Mouse (Mus musculus): ENCODE results near the gene Elavl2. TPM values are rescaled to one million over a fixed set of nuclear protein-coding genes. Genes with fewer than 3 reads are reported as not detected.

Elavl2 gene
- polyA plus RNA-seq (2016; fragmentation: Nextera tagmentation; extraction: Ambion mirVana): 29.5 and 32.5 TPM in 2 replicates

- no peaks in the 10 kb centered on the region for H3K9me3 ChIP-seq
- H3K27ac ChIP-seq: peak within 1 kb of the TSS; percentile 80
- H3K27me3 ChIP-seq (ENCODE audit: poor library complexity, severe bottlenecking): peaks cover 41% of the 10 kb centered on the region
- peak; percentile 15 for DNase-seq (ENCODE audit: extremely low spot score, low spot score)
- H3K4me3 ChIP-seq: peak within 1 kb of the TSS; percentile 56
- 1% methylated on average over 28 of the region's 28 CpGs for WGBS
- peaks cover 18% of the 10 kb centered on the region for H3K4me1 ChIP-seq
- H3K36me3 ChIP-seq (replicated peaks): no peaks in the 10 kb centered on the region
These were observed at the start of gene Elavl2 for GRCm38 (mm10) chr4:91400423-91400822. Gene Elavl2, minus strand, starts transcription at chr4:91400785.

DNA sequence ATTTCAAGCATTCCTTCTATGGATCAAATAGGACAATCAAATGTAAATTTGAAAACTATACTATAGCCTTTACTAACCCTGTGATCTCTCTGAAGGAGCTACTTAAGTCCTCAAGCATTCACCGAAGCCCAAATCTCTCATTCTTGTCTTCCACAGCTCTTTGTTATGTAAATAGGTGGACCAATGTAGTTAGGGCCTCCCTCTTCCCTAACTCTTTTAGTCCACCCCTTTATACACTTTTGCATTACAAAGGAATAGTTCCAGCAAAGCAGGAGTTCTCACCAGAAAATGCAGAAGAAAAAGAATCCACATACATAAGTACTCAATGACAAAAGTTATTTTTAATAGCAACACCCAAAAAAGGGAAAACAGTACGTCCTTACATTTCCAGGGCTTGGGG lies 47.3 kb upstream of the Elavl2 start:
- H3K36me3 ChIP-seq (replicated peaks): no peaks in the 10 kb centered on the region
- H3K4me1 ChIP-seq: peaks cover 6% of the 10 kb centered on the region; the same call in 1 of the 2 replicates
- H3K4me3 ChIP-seq: no peak overlapping the region
- WGBS: 31% methylated on average over 2 of the region's 2 CpGs
- no peaks in the 10 kb centered on the region for H3K27me3 ChIP-seq (ENCODE audit: poor library complexity, severe bottlenecking)
- no peak overlapping the region for H3K27ac ChIP-seq
- 0 out of 2 replicates have a peak, but pooled peaks cover 2% of the 10 kb centered on the region for H3K9me3 ChIP-seq
- no peak for DNase-seq (ENCODE audit: extremely low spot score, low spot score)

DNA sequence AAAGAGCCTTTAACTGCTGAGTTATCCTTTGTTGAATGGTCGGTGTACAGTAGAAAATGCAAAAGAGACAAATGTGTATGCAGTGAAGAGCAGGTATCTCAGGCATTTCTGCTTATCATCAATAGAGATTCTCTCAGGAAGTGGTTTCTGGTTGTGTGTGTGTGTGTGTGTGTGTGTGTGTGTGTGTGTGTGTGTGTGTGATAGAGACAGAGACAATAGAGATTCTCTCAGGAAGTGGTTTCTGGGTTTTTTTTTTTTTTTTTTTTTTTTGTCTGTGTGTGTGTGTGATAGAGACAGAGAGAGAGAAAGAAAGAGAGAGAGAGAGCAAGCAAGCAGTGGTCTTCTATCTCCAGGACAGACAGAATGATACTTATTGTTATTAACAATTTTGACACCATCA lies 15.0 kb upstream of the Elavl2 start:
- H3K4me3 ChIP-seq: no peak overlapping the region
- no peaks in the 10 kb centered on the region for H3K27me3 ChIP-seq (ENCODE audit: poor library complexity, severe bottlenecking)
- no peak for DNase-seq (ENCODE audit: extremely low spot score, low spot score)
- 93% methylated on average over 1 of the region's 1 CpGs for WGBS
- H3K9me3 ChIP-seq: no peaks in the 10 kb centered on the region
- H3K4me1 ChIP-seq: no peaks in the 10 kb centered on the region
- H3K36me3 ChIP-seq (replicated peaks): no peaks in the 10 kb centered on the region
- no peak overlapping the region for H3K27ac ChIP-seq

- Histone ChIP-seq H3K27ac (no peak overlapping the region), H3K27me3 (ENCODE audit: poor library complexity, severe bottlenecking) (peaks cover 25% of the 10 kb centered on the region), H3K9me3 (no peaks in the 10 kb centered on the region), H3K36me3 (replicated peaks) (no peaks in the 10 kb centered on the region), H3K4me3 (no peak overlapping the region), H3K4me1 (peaks cover 5% of the 10 kb centered on the region)
- WGBS: 80% methylated on average over 3 of the region's 3 CpGs
- no peak for DNase-seq (ENCODE audit: extremely low spot score, low spot score)
These were observed 4.5 kb upstream of the Elavl2 start for GRCm38 (mm10) chr4:91405047-91405446.

- DNase-seq (ENCODE audit: extremely low spot score, low spot score): peak; percentile 64
- under 1% methylated on average over 17 of the region's 17 CpGs for WGBS
- H3K27ac ChIP-seq: peak overlapping the region; percentile 80
- H3K4me1 ChIP-seq: peaks cover 18% of the 10 kb centered on the region
- H3K27me3 ChIP-seq (ENCODE audit: poor library complexity, severe bottlenecking): peaks cover 41% of the 10 kb centered on the region
- peak overlapping the region; percentile 56 for H3K4me3 ChIP-seq
- H3K9me3 ChIP-seq: no peaks in the 10 kb centered on the region
- no peaks in the 10 kb centered on the region for H3K36me3 ChIP-seq (replicated peaks)
These were observed 932 bp downstream of the Elavl2 start for GRCm38 (mm10) chr4:91399510-91400196.

- DNase-seq (ENCODE audit: extremely low spot score, low spot score): no peak
- Histone ChIP-seq H3K27ac (no peak overlapping the region), H3K27me3 (ENCODE audit: poor library complexity, severe bottlenecking) (no peaks in the 10 kb centered on the region), H3K9me3 (no peaks in the 10 kb centered on the region), H3K4me3 (no peak overlapping the region), H3K36me3 (replicated peaks) (no peaks in the 10 kb centered on the region), H3K4me1 (no peaks in the 10 kb centered on the region)
- 83% methylated on average over 5 of the region's 5 CpGs for WGBS
These were observed 8.5 kb downstream of the Elavl2 start for GRCm38 (mm10) chr4:91391987-91392598.

GRCm38 (mm10) chr4:91387701-91388100 lies 12.9 kb downstream of the Elavl2 start:
- H3K27me3 ChIP-seq (ENCODE audit: poor library complexity, severe bottlenecking): no peaks in the 10 kb centered on the region
- no peak overlapping the region for H3K4me3 ChIP-seq
- no peaks in the 10 kb centered on the region for H3K9me3 ChIP-seq
- no peaks in the 10 kb centered on the region for H3K4me1 ChIP-seq
- no peaks in the 10 kb centered on the region for H3K36me3 ChIP-seq (replicated peaks)
- WGBS: 93% methylated on average over 3 of the region's 3 CpGs
- no peak for DNase-seq (ENCODE audit: extremely low spot score, low spot score)
- H3K27ac ChIP-seq: no peak overlapping the region

GRCm38 (mm10) chr4:91381201-91381627 lies 19.4 kb downstream of the Elavl2 start:
- 0 out of 2 replicates have a peak overlapping the region, but pooled peaks have one; percentile 40 for H3K27ac ChIP-seq
- DNase-seq (ENCODE audit: extremely low spot score, low spot score): peak; percentile 16
- H3K9me3 ChIP-seq: no peaks in the 10 kb centered on the region

DNA sequence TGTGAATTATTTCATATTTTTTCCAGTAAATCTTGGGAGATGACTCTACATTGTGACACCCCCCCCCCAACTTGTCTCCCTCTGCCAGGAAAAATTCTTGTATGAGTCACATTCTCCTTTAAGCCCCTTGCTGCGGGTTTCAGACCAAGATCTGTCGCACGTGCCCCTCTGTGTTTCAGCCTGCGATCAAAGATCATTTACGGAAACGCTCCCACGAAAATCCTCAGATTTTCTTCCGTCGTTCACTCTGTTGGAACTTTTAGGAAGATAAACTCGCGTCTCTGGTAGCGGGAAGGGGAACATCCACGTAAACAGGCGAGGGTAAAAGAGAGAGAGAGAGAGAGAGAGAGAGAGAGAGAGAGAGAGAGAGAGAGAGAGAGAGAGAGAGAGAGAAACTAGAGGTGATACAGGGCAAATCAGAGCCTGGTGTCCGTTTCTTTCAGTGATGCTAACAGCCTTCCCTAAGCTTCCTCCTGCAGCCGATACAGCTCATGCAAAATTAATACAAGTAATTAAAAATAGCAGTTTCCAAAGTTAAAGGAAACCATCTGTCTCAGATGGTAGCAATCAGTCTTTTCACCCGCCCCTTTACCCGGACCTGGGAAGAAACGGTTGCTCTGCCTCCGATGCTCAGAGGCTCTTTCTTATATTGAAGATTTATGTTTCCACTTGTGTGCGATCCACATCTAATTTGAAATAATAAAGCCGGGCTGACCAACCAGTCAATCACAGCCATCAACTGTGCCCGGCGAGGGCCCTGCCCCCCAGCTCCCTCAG lies 20.1 kb downstream of the Elavl2 start:
- Histone ChIP-seq H3K4me1 (peaks cover 26% of the 10 kb centered on the region), H3K27me3 (ENCODE audit: poor library complexity, severe bottlenecking) (peaks cover 37% of the 10 kb centered on the region), H3K36me3 (replicated peaks) (no peaks in the 10 kb centered on the region), H3K27ac (0 out of 2 replicates have a peak overlapping the region, but pooled peaks have one; percentile 40), H3K9me3 (no peaks in the 10 kb centered on the region), H3K4me3 (peak overlapping the region; percentile 46)
- DNase-seq (ENCODE audit: extremely low spot score, low spot score): no peak
- WGBS: under 1% methylated on average over 24 of the region's 24 CpGs

More at GRCm38 (mm10) chr4:91381201-91381627, 19.4 kb downstream of the Elavl2 start:
- Histone ChIP-seq H3K27me3 (ENCODE audit: poor library complexity, severe bottlenecking) (peaks cover 37% of the 10 kb centered on the region), H3K4me3 (peak overlapping the region; percentile 46), H3K4me1 (peaks cover 26% of the 10 kb centered on the region), H3K36me3 (replicated peaks) (no peaks in the 10 kb centered on the region)
- WGBS: under 1% methylated on average over 13 of the region's 13 CpGs

- peak; percentile 19 for DNase-seq (ENCODE audit: extremely low spot score, low spot score)
- Histone ChIP-seq H3K9me3 (no peaks in the 10 kb centered on the region), H3K27me3 (ENCODE audit: poor library complexity, severe bottlenecking) (peaks cover 39% of the 10 kb centered on the region), H3K4me1 (peaks cover 32% of the 10 kb centered on the region), H3K27ac (no peak overlapping the region), H3K4me3 (peak overlapping the region; percentile 46; the same call in 1 of the 2 replicates), H3K36me3 (replicated peaks) (no peaks in the 10 kb centered on the region)
- under 1% methylated on average over 9 of the region's 9 CpGs for WGBS
These were observed 21.0 kb downstream of the Elavl2 start for GRCm38 (mm10) chr4:91379559-91379958.

GRCm38 (mm10) chr4:91376317-91376910 lies 24.2 kb downstream of the Elavl2 start:
- H3K27me3 ChIP-seq (ENCODE audit: poor library complexity, severe bottlenecking): peaks cover 61% of the 10 kb centered on the region

DNA sequence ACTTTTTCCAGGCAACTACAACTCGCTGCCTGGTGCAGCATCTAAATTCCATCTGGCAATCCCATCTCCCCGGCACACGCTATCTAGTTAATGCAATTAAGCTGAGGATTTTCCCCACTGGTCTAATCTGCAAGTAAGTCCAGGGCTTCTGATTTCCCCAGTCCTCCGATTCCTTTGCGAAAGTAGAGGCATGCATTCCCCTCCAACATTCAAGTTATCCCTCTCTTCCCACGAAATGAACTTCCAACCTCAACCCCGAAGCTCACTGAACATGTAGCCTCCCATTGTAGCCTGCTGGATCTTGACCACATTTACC lies 25.3 kb downstream of the Elavl2 start:
- Histone ChIP-seq H3K4me3 (peak overlapping the region; percentile 84), H3K9me3 (no peaks in the 10 kb centered on the region), H3K36me3 (replicated peaks) (no peaks in the 10 kb centered on the region), H3K27ac (peak overlapping the region; percentile 87), H3K4me1 (peaks cover 57% of the 10 kb centered on the region), H3K27me3 (ENCODE audit: poor library complexity, severe bottlenecking) (peaks cover 61% of the 10 kb centered on the region)
- 2% methylated on average over 7 of the region's 7 CpGs for WGBS
- peak; percentile 43 for DNase-seq (ENCODE audit: extremely low spot score, low spot score)

More at GRCm38 (mm10) chr4:91376317-91376910, 24.2 kb downstream of the Elavl2 start:
- Histone ChIP-seq H3K9me3 (no peaks in the 10 kb centered on the region), H3K27ac (peak overlapping the region; percentile 87), H3K36me3 (replicated peaks) (no peaks in the 10 kb centered on the region), H3K4me3 (peak overlapping the region; percentile 84), H3K4me1 (peaks cover 57% of the 10 kb centered on the region)
- under 1% methylated on average over 28 of the region's 28 CpGs for WGBS
- peak; percentile 96 for DNase-seq (ENCODE audit: extremely low spot score, low spot score)

Measured in forebrain, embryonic 10.5 days (tissue).